Mouse (Mus musculus) olfactory bulb, adult 2 months (tissue): ENCODE measurements around the gene Atg10. TPM values are rescaled to one million over a fixed set of nuclear protein-coding genes. Genes with fewer than 3 reads are reported as not detected.

Experiments used
- H3K27ac ChIP-seq: fragments of 200-500 bp; 2 replicates; pipeline ENCODE4 v1.5.1; 2012; ENCODE audit warnings: low read depth, low read length; ENCODE audit not compliant: insufficient read depth
- H3K4me1 ChIP-seq: fragments of 200-500 bp; 2 replicates; pipeline ENCODE4 v1.6.1; 2012; ENCODE audit warnings: low read length; ENCODE audit not compliant: control insufficient read depth, insufficient read depth
- H3K4me3 ChIP-seq: fragments of 200-500 bp; 2 replicates; pipeline ENCODE4 v1.5.1; 2012; ENCODE audit warnings: mild to moderate bottlenecking, low read depth, low read length, moderate library complexity; ENCODE audit not compliant: insufficient read depth
- CTCF ChIP-seq: fragments of 200-500 bp; IDR thresholded peaks from 2 replicates; pipeline ENCODE4 v1.5.1; 2012; ENCODE audit warnings: low read depth, mild to moderate bottlenecking, low read length, moderate library complexity; ENCODE audit not compliant: insufficient read depth
- POLR2A ChIP-seq: fragments of 200-500 bp; IDR thresholded peaks from 2 replicates; pipeline ENCODE4 v1.6.1; 2012; ENCODE audit warnings: mild to moderate bottlenecking, low read depth, low read length, moderate library complexity; ENCODE audit not compliant: insufficient read depth
- WGBS: fragments of 180-500 bp; shearing (Covaris S2); methylation state at CpG from one replicate; pipeline ENCODE4 v1.1.7; 2018; 5-methylcytosine and 5-hydroxymethylcytosine counted together
- polyA plus RNA-seq: library from polyadenylated mRNA; stranded (reverse); fragments of >200 nt; gene quantifications from 2 replicates; pipeline ENCODE4 v1.2.4, GENCODE M21; 2012; ENCODE audit warnings: low replicate concordance; ENCODE audit not compliant: missing spikeins, insufficient read depth, insufficient read length

Gene Atg10
- polyA plus RNA-seq, 1 experiment, result not detected

- Histone ChIP-seq H3K4me3 (no peak overlapping the region), H3K27ac (no peak overlapping the region), H3K4me1 (no peaks in the 10 kb centered on the region)
- 85% methylated on average over 9 of the region's 9 CpGs for WGBS
- TF ChIP-seq CTCF (no peak), POLR2A (no peak)
Observed at GRCm38 (mm10) chr13:91107308-91107946, 116.3 kb downstream of the Atg10 start.

- WGBS, result 81% methylated on average over 3 of the region's 3 CpGs
- Histone ChIP-seq H3K27ac (no peak overlapping the region), H3K4me3 (no peak overlapping the region), H3K4me1 (no peaks in the 10 kb centered on the region)
- TF ChIP-seq CTCF (no peak), POLR2A (no peak)
Observed at GRCm38 (mm10) chr13:91102238-91102637, 121.5 kb downstream of the Atg10 start.

- Histone ChIP-seq H3K4me1 (no peaks in the 10 kb centered on the region), H3K27ac (no peak overlapping the region), H3K4me3 (no peak overlapping the region)
- TF ChIP-seq POLR2A (no peak), CTCF (no peak)
- WGBS, result 81% methylated on average over 5 of the region's 5 CpGs
Observed at GRCm38 (mm10) chr13:91100417-91100816, 123.4 kb downstream of the Atg10 start.

GRCm38 (mm10) chr13:91094851-91095250 lies 128.9 kb downstream of the Atg10 start:
- Histone ChIP-seq H3K4me3 (no peak overlapping the region), H3K4me1 (peaks cover 3% of the 10 kb centered on the region), H3K27ac (no peak overlapping the region)
- WGBS, result 80% methylated on average over 4 of the region's 4 CpGs
- TF ChIP-seq POLR2A (no peak), CTCF (no peak)

- Histone ChIP-seq H3K4me1 (peaks cover 3% of the 10 kb centered on the region), H3K27ac (peak overlapping the region; percentile 14; the same call in 1 of the 2 replicates), H3K4me3 (no peak overlapping the region)
- WGBS, result 6% methylated on average over 7 of the region's 7 CpGs
- TF ChIP-seq CTCF (no peak), POLR2A (no peak)
Observed at GRCm38 (mm10) chr13:91094196-91094595, 129.6 kb downstream of the Atg10 start.

- Histone ChIP-seq H3K4me1 (peaks cover 3% of the 10 kb centered on the region), H3K4me3 (no peak overlapping the region), H3K27ac (no peak overlapping the region)
- TF ChIP-seq POLR2A (no peak), CTCF (no peak)
- WGBS, result 24% methylated on average over 1 of the region's 1 CpGs
Observed at GRCm38 (mm10) chr13:91093610-91094009, 130.2 kb downstream of the Atg10 start.

GRCm38 (mm10) chr13:91093162-91093561 lies 130.6 kb downstream of the Atg10 start:
- no peak overlapping the region for H3K4me3 ChIP-seq
- H3K27ac ChIP-seq, result no peak overlapping the region
- TF ChIP-seq CTCF (no peak), POLR2A (no peak)
- WGBS, result 6% methylated on average over 6 of the region's 6 CpGs
- peaks cover 3% of the 10 kb centered on the region for H3K4me1 ChIP-seq

- WGBS, result 89% methylated on average over 2 of the region's 2 CpGs
- Histone ChIP-seq H3K4me1 (peaks cover 3% of the 10 kb centered on the region), H3K4me3 (no peak overlapping the region), H3K27ac (no peak overlapping the region)
- TF ChIP-seq POLR2A (no peak), CTCF (no peak)
Observed at GRCm38 (mm10) chr13:91091731-91092190, 132.0 kb downstream of the Atg10 start.

- 65% methylated on average over 4 of the region's 4 CpGs for WGBS
- H3K4me1 ChIP-seq, result peaks cover 3% of the 10 kb centered on the region
- no peak overlapping the region for H3K27ac ChIP-seq
- no peak overlapping the region for H3K4me3 ChIP-seq
- no peak for TF ChIP-seq CTCF
- TF ChIP-seq POLR2A, result no peak
Observed at GRCm38 (mm10) chr13:91090861-91091730, 132.7 kb downstream of the Atg10 start.
